Mouse (Mus musculus) frontal cortex, postnatal 36 days (tissue): ENCODE results near the gene Zp3r.
A peak's percentile ranks its signal among the peaks of the same experiment; 100 is the strongest.
"Not testable (repeated sequence)": the region's sequence is repeated elsewhere in the genome, so short reads cannot be mapped to it uniquely, and the experiment has no call there.

Experiments used
- DNase-seq, 2 experiments: peaks; one replicate each; pipeline ENCODE4 v3.0.0; 2022; ENCODE audit warnings: low spot score in 2 of 2

Gene Zp3r

GRCm38 (mm10) chr1:130629521-130629920, at the start of gene Zp3r:
Zp3r (minus strand) TSS chr1:130629621.
- DNase-seq: no peak

- no peak for DNase-seq
Measured at GRCm38 (mm10) chr1:130678551-130678950, 49.1 kb upstream of the Zp3r start.

- not testable (repeated sequence) for DNase-seq
Measured at GRCm38 (mm10) chr1:130663576-130663975, 34.2 kb upstream of the Zp3r start.

GRCm38 (mm10) chr1:130661454-130661853, 32.0 kb upstream of the Zp3r start, which contains the start of gene C4bp:
C4bp (minus strand) TSS chr1:130661632.
- DNase-seq: no peak

- DNase-seq: not testable (repeated sequence)
Measured at GRCm38 (mm10) chr1:130659641-130660040, 30.2 kb upstream of the Zp3r start.

GRCm38 (mm10) chr1:130644103-130644502, 14.7 kb upstream of the Zp3r start:
- DNase-seq: no peak

GRCm38 (mm10) chr1:130640967-130641366, 11.5 kb upstream of the Zp3r start:
- no peak for DNase-seq

- peak; percentile 47 to 56 for DNase-seq
Measured at GRCm38 (mm10) chr1:130633761-130634410, 4.5 kb upstream of the Zp3r start.

GRCm38 (mm10) chr1:130633316-130633715, 3.9 kb upstream of the Zp3r start:
- no peak for DNase-seq

GRCm38 (mm10) chr1:130596291-130596690, 33.1 kb downstream of the Zp3r start:
- no peak for DNase-seq

GRCm38 (mm10) chr1:130588659-130589058, 40.8 kb downstream of the Zp3r start:
- DNase-seq: no peak

GRCm38 (mm10) chr1:130576389-130576788, 53.0 kb downstream of the Zp3r start:
- no peak for DNase-seq

- peak; percentile 20 to 62 for DNase-seq
Measured at GRCm38 (mm10) chr1:130575962-130576361, 53.5 kb downstream of the Zp3r start.

GRCm38 (mm10) chr1:130551407-130552249, 77.8 kb downstream of the Zp3r start:
- DNase-seq: no peak

- DNase-seq: no peak
Measured at GRCm38 (mm10) chr1:130550242-130551167, 78.9 kb downstream of the Zp3r start.

GRCm38 (mm10) chr1:130549698-130550097, 79.7 kb downstream of the Zp3r start:
- no peak for DNase-seq

- no peak for DNase-seq
Measured at GRCm38 (mm10) chr1:130549160-130549559, 80.3 kb downstream of the Zp3r start.

- DNase-seq: peak; percentile 37 to 40
Measured at GRCm38 (mm10) chr1:130547674-130548429, 81.6 kb downstream of the Zp3r start.
